Mouse (Mus musculus) left cerebral cortex, postnatal 4 days (tissue): ENCODE measurements at regions not wholly inside any gene's neighbourhood (a gene's known extent, or its start where the extent isn't known, plus 50 kb on each side); places are given as distances from the start of the nearest gene placed in this dataset.

ENCODE experiments used
- DNase-seq: peaks from one replicate; pipeline ENCODE4 v3.0.0-alpha.2; 2022
- intact Hi-C: fragments of 180-260 bp; cut with DNase I; formaldehyde crosslinking; loops from one replicate; pipeline ENCODE4 v1.15.1; 2025

DNA sequence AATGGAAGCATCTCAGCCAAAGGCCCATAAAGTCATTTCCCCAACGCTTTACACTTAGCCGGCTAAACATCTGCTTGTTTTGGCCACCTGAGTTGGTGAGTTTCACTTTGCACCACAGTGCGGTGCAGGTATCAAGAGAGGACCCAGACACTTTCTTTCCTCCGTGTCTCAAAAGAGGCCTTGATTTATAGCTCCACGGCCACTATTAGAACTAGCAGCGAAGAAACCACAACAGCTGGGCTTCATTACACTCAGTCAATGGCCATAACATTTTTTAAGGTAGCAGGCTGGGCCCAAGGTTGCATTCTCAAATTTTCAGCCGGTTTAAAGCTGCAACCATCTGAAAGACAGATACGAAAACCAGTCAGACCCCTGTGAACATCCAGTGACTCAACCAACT, 103.4 kb downstream of the Mreg start:
- DNase-seq: no peak
- intact Hi-C loops: no loop called here

DNA sequence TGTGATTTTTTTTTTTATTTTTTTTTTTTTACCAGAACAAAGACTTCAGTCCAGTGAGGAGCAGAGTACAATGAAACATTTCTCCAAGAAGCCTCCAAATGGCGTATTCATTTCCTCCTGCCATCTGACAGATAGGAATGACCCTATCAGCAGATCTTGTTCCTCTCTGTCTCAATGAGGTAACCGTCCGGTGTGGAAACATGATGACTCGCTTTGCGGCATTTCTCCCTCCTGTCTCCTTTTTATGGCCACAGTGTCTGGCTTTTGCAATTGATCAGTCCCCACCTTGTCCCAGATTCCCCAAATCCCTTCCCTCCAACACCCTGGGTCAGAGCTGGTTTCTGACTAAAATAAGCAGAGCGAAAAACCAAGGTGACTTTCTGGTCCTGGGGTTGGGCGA, 105.0 kb downstream of the Mreg start:
- no peak for DNase-seq
- intact Hi-C loops: no loop called here

GRCm38 (mm10) chr1:72106655-72107054, 105.5 kb downstream of the Mreg start:
- DNase-seq: no peak
- intact Hi-C loops: no loop called here

DNA sequence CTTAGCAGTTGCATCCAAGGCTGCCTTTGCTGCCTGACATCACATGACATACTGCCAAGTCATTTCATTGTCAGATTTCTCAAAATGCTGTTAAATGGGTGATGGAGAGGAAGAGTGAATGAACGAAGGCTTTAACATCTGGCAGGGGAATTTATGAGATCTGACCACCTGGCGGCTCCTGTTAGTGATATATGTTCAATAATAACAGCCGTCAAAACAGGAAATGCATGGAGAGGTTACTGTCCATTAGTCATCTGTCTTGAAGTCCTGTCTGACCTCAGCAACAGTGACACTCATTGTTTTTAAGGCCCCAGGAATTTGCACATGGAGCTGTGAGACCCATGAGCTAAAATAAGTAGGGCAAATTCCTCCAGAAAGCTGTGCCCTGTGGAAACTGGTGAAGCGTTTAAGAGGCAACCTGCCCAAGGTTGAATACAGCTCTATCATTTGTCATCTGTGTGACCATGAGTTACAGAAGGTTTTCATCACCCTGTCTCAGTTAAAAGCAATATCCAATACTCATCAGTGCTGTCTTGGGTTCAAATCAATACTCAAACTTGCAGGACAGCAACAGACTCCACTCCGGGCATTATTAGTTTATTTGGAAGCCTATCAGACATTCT, 106.6 kb downstream of the Mreg start:
- intact Hi-C loops: no loop called here
- DNase-seq: no peak

GRCm38 (mm10) chr1:72103962-72104361, 108.1 kb downstream of the Mreg start:
- intact Hi-C loops: no loop called here
- DNase-seq: no peak

GRCm38 (mm10) chr1:72103387-72103786, 108.7 kb downstream of the Mreg start:
- intact Hi-C loops: no loop called here

GRCm38 (mm10) chr1:72099447-72099846, 112.7 kb downstream of the Mreg start:
- intact Hi-C loops: no loop called here
- no peak for DNase-seq

More at GRCm38 (mm10) chr1:72103387-72103786, 108.7 kb downstream of the Mreg start:
- no peak for DNase-seq

DNA sequence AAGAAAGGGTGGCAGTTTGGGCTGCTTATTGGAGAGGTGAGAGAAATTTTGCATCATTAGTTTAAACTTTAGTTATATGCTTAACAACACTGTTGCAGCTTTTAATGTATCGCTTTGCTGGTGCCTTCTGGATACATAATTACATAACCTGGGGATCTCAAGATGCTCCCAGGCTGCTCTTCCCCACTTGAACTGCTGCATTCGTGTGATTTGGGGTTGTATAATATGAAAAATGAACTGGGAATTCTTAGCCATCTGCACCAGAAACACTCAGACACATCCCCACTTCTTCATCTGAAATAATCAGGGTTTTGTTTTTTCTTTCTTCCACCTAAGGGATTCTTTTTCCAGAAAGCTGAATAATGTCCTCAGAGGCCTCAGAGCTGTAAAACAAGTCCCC, 120.8 kb downstream of the Mreg start:
- intact Hi-C loops: no loop called here

DNA sequence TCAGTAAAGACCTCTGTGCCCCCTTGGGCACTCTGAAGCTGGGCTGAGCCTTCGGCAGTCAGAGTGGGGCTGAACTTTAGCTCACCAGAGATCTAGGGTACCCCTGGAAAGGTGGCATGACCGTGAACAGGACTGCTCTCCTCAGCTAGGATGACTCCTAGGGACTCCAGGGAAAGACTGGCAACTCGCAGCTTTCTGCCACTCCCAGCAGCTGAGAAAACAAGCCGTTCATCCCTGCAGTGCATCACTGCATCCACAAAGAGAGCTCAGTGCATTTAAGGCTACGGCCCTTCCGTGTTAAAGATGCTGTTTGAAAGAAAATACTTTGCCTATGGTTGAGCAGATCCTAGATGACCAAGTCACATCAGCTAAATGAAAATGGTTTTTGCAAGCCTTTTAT, 126.4 kb downstream of the Mreg start:
- DNase-seq: no peak
- intact Hi-C loops: no loop called here

More for the DNA sequence above, 120.8 kb downstream of the Mreg start:
- no peak for DNase-seq

- intact Hi-C loops: no loop called here
- no peak for DNase-seq
Observed at GRCm38 (mm10) chr1:72084219-72084618, 127.9 kb downstream of the Mreg start.

GRCm38 (mm10) chr1:72082366-72082765, 129.7 kb downstream of the Mreg start:
- no peak for DNase-seq
- intact Hi-C loops: no loop called here

DNA sequence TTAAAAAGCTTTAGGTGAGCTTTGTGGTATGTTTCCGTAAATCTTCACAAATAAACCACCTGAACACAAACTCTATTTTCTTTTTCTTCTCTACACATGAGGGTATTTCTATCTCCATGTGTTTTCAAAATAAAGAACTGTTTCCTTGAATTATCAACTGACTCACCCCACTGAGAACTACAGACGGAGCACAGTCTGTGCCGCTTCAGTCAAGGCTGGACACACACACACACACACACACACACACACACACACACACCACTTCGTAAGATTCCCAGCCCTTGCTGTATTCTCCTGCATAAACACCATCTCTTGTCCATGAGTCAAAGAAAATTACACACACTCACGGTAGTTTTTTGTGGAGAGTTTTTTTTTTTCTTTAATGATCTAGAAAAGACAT, 130.3 kb downstream of the Mreg start:
- intact Hi-C loops: no loop called here
- DNase-seq: no peak

GRCm38 (mm10) chr1:72078926-72079550, 133.1 kb downstream of the Mreg start:
- intact Hi-C loops: no loop called here
- peak; percentile 8 for DNase-seq

DNA sequence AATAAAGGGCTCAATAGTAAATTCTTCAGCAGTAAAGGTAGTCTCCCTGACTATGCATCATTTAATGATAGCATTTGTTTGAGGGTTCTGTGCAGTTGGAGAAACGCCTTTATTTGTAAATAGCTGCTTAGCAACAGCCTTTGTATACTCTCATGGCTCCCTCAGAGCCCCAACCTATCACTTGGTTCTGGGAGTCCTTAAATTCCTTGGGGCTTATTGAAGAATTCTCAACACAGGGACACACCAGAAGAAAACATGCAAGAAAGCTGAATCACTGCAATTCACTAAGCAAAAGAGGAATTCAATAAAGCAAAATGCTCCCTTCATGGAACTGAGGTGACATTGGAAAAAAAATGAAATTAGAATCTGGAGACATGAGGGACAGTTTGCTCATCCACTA, 135.8 kb downstream of the Mreg start:
- DNase-seq: no peak
- intact Hi-C loops: no loop called here

GRCm38 (mm10) chr1:72075464-72075863, 136.6 kb downstream of the Mreg start:
- DNase-seq: no peak
- intact Hi-C loops: no loop called here

GRCm38 (mm10) chr1:72073245-72073644, 138.9 kb downstream of the Mreg start:
- intact Hi-C loops: no loop called here
- DNase-seq: no peak

- intact Hi-C loops: no loop called here
- no peak for DNase-seq
Observed at GRCm38 (mm10) chr1:72070489-72070888, 141.6 kb downstream of the Mreg start.

GRCm38 (mm10) chr1:72069056-72069455, 143.1 kb downstream of the Mreg start:
- intact Hi-C loops: no loop called here
- DNase-seq: no peak

- DNase-seq: peak; percentile 45
- intact Hi-C loops: no loop called here
Observed at GRCm38 (mm10) chr1:72065090-72065489, 147.0 kb downstream of the Mreg start.

DNA sequence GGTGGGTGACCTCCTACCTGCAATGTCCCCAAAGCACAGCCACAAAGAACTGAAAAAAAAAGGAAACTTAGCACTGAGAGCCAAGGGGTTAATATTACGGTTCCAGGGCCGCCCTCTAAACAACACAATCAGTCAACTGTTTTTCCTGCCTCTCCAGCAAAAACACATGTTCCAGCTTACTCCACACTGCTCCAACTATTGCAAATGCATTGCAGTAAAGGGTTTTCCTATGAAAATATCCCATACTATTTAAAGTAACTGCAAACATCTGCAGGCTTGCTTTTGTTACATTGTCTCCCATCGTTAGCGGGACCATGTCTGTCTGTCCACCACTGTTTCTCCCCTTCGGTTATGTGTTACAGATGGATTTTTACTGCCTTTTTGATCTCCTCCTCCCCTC, 151.7 kb downstream of the Mreg start:
- no peak for DNase-seq
- intact Hi-C loops: no loop called here

GRCm38 (mm10) chr1:72058045-72058703, 153.9 kb downstream of the Mreg start:
- intact Hi-C loops: no loop called here
- DNase-seq: no peak

DNA sequence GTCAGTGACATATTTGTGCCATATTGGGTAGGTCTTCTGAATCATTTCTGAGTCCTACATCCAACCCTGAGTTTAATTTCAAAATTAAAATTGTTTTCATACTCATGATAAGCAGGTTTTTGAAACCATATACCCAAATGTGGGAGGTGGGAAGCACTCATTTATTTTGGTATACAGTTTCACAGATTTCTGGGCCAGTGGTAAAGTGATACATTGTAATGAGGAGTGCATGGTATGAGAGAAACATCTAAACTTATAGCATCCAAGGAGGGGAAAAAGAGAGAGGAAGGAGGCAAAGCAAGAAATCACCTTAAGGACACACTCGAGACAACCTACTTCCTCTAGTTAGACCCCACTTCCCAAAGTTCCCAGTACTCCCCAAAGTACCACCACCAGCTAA, 157.6 kb downstream of the Mreg start:
- intact Hi-C loops: no loop called here
- DNase-seq: no peak
